Mouse (Mus musculus): Measurements from ENCODE around the gene Tmem259. TPM values are rescaled to one million over a fixed set of nuclear protein-coding genes. Genes with fewer than 3 reads are reported as not detected.

The Tmem259 gene
- total RNA-seq, 2 experiments from 2014 or later: 124 to 125 TPM

DNA sequence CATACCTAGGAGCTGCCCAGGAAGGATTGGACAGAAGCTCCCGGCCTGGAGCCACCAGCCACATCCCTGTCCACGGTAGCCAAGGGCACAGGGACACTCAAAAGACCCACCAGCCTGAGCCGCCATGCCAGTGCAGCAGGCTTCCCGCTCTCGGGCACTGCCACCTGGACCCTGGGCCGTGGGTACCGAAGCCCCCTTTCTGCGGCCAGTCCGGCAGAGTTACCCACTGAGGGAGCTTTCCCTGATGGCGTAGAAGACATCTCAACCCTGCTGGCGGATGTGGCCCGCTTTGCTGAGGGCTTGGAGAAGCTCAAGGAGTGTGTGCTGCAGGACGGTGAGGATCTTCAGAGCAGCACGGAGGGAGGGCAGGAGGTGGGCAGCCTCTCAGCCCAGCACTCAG is 33.6 kb upstream of the Tmem259 start:
- no peak for DNase-seq
- intact Hi-C loops (cut with DNase I): no loop called here

- intact Hi-C loops (cut with DNase I): no loop called here
- DNase-seq: peak; percentile 44 to 52
Observed at GRCm38 (mm10) chr10:80017361-80017760, 33.2 kb upstream of the Tmem259 start.

- intact Hi-C loops (cut with DNase I): no loop called here
Observed at GRCm38 (mm10) chr10:80016931-80017330, 32.8 kb upstream of the Tmem259 start.

GRCm38 (mm10) chr10:80016511-80016910 is 32.4 kb upstream of the Tmem259 start, which contains the start of gene Arhgap45:
Gene Arhgap45, plus strand, starts transcription at chr10:80016653.
- intact Hi-C loops (cut with DNase I): no loop called here
- peak in 1 of 2 experiments; percentile 37 for DNase-seq

More at GRCm38 (mm10) chr10:80016931-80017330, 32.8 kb upstream of the Tmem259 start:
- DNase-seq: no peak

- DNase-seq: no peak
- intact Hi-C loops (cut with DNase I): no loop called here
Observed at GRCm38 (mm10) chr10:80015583-80015982, 31.5 kb upstream of the Tmem259 start.

DNA sequence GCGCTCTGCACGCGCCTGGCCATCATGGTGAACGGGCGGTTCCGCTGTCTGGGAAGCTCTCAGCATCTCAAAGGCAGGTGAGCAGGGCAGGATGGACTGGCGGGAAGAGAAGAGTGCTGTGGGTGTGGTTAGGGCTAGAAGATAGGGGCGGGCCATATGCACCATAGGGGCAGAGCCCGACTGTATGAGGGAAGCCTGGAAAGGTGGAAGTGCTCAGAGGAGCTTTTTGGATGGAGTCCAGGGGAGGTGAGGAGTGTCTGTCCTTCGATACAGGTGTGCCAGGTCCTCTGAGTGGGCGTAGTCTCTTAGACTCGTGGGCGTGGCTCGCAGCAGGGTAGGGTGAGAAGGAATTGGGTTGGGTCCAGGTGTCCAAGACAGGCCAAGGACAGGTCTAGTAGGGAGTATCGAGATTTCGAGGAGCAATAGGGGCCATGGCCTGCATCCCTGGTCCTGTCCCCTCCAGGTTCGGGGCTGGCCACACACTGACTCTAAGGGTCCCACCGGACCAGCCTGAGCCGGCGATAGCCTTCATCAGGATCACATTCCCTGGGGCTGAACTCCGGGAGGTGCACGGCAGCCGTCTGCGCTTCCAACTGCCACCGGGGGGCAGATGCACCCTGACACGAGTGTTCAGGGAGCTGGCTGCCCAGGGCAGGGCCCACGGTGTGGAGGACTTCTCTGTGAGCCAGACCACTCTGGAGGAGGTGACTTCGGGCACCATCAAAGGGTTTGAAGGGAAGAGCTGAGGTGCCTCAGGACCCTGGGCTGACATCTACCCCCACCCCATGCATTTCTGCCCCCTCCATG is 30.6 kb upstream of the Tmem259 start:
- intact Hi-C loops (cut with DNase I): no loop called here
- DNase-seq: no peak

DNA sequence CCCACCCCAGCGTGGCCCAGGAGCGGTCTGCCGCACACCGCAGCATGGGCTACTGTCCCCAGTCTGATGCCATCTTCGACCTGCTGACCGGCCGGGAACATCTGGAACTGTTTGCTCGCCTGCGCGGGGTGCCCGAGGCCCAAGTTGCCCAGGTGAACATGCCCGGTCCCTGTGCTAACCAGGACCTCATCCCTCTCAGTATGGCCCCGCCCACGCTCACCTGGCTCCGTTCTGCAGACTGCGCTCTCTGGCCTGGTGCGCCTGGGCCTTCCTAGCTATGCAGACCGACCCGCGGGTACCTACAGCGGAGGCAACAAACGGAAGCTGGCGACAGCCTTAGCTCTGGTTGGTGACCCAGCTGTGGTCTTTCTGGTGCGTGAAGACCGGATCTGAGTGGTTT is 29.5 kb upstream of the Tmem259 start:
- no peak for DNase-seq

DNA sequence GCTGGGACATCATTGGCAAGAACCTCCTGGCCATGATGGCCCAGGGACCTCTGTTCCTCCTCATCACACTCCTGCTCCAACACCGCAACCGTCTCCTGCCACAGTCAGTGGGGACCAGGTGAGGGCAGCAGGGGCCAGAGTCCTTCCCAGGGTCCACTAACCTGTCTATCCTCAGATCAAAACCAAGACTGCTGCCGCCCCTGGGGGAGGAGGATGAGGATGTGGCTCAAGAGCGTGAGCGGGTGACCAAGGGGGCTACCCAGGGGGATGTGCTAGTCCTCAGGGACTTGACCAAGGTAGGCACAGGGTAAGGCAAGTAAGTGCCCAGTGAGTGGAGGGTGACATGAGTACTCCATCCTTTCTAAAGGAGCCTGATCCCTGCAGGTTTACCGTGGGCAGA is 27.6 kb upstream of the Tmem259 start:
- intact Hi-C loops (cut with DNase I): no loop called here
- DNase-seq: no peak

More for the DNA sequence above, 29.5 kb upstream of the Tmem259 start:
- intact Hi-C loops (cut with DNase I): no loop called here

DNA sequence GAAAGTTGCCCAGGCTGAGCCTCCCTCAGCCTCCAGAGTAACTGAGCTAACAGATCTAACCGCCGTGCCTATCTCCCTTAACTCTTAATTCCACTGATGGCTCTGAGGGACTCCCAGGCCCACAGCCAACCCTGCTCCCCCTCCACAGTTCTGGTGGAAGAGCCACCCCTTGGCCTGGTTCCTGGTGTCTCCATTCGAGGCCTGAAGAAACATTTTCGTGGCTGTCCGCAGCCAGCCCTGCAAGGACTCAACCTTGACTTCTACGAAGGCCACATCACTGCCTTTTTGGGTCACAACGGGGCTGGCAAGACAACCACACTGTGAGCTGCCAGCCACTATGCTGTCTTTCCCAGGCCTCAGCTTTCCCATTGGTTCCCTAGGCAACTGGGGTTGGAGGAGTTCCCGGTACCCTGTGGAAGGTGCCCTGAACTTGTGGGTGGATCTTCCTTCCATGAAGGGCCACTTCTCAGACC is 20.1 kb upstream of the Tmem259 start:
- DNase-seq: no peak
- intact Hi-C loops (cut with DNase I): no loop called here

DNA sequence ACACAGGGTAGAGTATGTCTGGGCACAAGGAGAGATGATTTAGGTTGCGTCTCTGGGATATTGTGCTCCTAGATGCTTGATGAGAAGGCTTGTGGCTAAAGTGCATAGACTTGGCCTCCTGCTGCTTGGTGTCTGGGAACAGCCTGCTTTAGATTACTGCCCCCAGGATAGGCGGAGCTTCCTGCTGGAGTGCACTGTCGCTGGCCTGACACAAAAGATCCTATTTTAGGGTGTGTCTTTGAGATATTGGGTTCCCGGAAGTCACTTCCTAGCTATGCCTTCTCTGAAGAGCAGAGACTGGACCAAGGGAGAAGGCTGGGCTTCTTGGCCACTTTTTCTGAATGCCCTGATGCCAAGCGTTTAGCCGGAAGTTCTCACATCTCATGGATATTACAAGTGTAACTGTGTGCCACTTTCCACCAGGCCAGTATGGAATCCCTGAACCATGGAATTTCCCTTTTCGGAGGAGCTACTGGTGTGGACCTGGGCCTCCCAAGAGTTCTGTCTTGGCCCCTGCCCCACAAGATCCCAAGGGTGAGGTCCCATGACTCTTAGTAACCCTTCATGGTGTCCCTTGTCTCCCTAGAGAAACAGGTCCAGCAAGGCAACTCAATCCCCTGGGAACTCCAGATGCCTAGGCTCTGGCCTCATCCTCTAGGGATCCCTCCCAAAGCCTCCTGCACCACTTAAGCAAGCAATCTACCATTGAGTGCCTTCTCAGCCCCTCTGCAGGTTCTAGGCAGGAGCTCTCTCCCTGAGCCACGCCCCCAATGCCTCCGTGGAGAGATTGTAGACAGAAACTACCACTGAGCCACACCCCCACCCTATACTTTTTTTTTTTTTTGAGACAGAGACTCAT is 19.5 kb upstream of the Tmem259 start:
- intact Hi-C loops (cut with DNase I): no loop called here
- DNase-seq: no peak

- intact Hi-C loops (cut with DNase I): no loop called here
- no peak for DNase-seq
Observed at GRCm38 (mm10) chr10:80002829-80003228, 18.7 kb upstream of the Tmem259 start.

DNA sequence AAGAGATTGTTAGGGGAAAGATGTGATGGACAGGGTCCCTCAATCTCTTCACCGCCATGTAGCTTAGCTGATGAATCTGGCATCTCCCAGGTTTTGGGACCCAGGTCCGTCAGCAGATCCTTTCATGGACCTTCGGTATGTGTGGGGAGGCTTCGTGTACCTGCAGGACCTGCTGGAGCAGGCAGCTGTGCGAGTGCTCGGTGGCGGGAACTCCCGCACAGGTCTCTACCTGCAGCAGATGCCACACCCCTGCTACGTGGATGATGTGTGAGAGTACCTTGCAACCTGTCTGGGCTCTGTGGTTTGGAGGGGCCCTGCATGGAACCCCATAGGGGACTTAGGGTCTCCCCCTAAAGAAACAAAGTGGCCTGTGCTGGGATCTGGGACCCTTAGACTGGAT is 17.8 kb upstream of the Tmem259 start:
- intact Hi-C loops (cut with DNase I): no loop called here

GRCm38 (mm10) chr10:79997819-79998218 is 13.7 kb upstream of the Tmem259 start:
- intact Hi-C loops (cut with DNase I): no loop called here
- DNase-seq: peak; percentile 55 to 60

More for the DNA sequence above, 17.8 kb upstream of the Tmem259 start:
- DNase-seq: no peak

- intact Hi-C loops (cut with DNase I): no loop called here
Observed at GRCm38 (mm10) chr10:79997034-79997760, 13.1 kb upstream of the Tmem259 start.

DNA sequence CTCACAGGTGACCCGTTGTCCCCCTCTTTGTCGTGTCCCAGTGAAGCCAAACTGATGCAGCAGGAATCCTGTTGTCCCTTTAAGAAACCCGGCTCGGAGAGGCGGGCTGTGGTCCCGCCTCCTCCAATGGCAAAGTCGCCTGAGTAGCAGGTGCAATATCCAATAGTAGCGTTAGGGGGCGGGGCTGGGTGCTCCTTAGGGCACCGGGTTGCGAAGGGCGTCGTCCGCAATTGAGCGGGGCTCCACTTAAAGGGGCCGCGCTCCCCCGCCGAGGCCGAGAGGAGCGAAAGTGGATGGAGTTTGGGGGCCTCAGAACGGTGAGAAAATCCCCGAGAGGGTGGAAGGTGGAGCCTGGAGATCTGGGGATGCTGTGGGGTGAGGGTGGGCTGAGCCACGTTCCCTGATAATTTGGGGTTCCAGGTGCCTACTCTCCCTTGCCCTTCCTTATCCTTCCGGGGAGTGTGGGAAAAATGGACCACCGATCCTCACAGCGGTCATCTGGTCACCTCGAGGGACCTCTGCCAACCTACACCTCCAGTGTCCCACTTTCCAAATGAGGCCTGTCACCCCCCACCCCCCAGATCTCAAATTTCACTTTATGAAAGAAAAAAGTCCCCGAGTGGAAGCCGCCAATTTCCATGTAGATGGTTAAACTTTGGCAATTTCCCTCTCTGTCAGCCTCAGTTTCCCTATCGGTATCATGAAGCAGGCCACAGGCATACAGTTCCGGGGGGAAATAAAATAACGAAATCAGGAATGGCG is 12.3 kb upstream of the Tmem259 start, which contains the start of gene Abca7:
Gene Abca7 (plus strand): TSS at position 223 of the 762 bp plus-strand sequence.
- DNase-seq: peak; percentile 98 to 100
- intact Hi-C loops (cut with DNase I): no loop called here

More at GRCm38 (mm10) chr10:79997034-79997760, 13.1 kb upstream of the Tmem259 start:
- DNase-seq: peak; percentile 62 to 70

GRCm38 (mm10) chr10:79995636-79996035 is 11.5 kb upstream of the Tmem259 start:
- intact Hi-C loops (cut with DNase I): no loop called here
- DNase-seq: no peak

DNA sequence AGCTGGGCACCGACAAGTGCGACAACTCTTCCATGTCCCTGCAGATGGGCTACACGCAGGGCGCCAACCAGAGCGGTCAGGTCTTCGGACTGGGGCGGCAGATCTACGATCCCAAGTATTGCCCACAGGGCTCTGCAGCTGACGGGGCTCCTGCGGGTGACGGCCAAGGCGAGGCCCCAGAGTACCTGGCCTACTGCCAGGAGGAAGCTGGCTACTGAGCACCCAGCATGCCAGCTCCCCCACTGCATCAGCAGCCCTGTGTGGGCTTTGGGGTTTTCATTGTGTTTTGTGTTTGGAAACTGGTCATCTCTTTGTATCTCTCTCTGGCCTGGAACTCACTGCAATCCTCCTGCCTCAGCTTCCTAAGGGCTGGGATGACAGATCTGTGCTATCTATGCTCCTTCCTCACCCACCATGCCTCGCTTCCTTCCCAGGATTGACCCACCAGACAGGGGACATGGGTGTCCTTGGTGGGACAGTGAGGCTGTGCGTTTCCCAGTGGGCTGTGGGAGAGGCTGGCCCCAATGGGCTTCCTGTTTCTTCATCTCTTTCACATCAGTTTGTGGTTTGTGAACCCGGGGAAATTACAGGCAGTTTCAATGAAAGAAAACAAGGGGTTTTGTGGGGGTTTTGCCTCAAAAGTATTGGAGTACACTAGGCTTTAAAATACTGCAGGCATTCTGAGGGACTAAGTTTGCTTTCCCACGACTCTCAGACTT is 10.4 kb upstream of the Tmem259 start:
- DNase-seq: peak in 1 of 2 experiments; percentile 56
- intact Hi-C loops (cut with DNase I): no loop called here

- intact Hi-C loops (cut with DNase I): no loop called here
- no peak for DNase-seq
Observed at GRCm38 (mm10) chr10:79991548-79991947, 7.4 kb upstream of the Tmem259 start.

DNA sequence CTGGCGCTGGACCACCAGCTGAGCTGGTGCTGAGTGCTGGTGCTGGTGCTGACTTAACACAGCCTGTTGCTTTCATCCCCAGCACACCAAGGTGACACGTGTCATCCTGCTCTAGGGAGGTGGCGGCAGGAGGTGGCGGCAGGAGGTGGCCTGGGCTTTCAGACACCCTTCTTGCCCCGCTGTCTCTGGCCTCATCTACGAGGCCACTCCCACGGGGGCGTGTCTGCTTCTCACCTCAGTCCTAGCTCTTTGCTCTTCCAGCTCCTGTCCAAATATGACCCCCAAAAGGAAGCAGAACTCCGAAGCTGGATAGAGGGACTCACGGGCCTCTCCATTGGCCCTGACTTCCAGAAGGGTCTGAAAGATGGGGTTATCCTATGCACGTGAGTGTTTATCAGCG is 7.0 kb upstream of the Tmem259 start:
- intact Hi-C loops (cut with DNase I): no loop called here
- DNase-seq: no peak

Data from heart, postnatal 14 days (tissue).